Mouse (Mus musculus) stomach, postnatal 0 days (tissue): ENCODE results near the gene Glrx5.

Source experiments
- CTCF ChIP-seq: IDR thresholded peaks from 2 replicates; pipeline ENCODE4 v1.5.1; 2016; ENCODE audit warnings: antibody characterized with exemption, low read depth, mild to moderate bottlenecking, moderate library complexity
- EP300 ChIP-seq: optimal IDR thresholded peaks from 2 replicates; pipeline ENCODE3; 2016; ENCODE audit warnings: antibody characterized with exemption

GRCm38 (mm10) chr12:105003158-105003557 is 29.3 kb upstream of the Glrx5 start:
- TF ChIP-seq CTCF (no peak), EP300 (no peak)
